Mouse (Mus musculus) heart, postnatal 0 days (tissue): ENCODE measurements around the gene Gm37240.

ENCODE experiments used
- CTCF ChIP-seq: IDR thresholded peaks from 2 replicates; pipeline ENCODE4 v1.5.1; 2016; ENCODE audit warnings: antibody characterized with exemption, control low read depth, low read depth
- EP300 ChIP-seq: IDR thresholded peaks from 2 replicates; pipeline ENCODE4 v1.6.1; 2016; ENCODE audit warnings: antibody characterized with exemption, low read depth

DNA sequence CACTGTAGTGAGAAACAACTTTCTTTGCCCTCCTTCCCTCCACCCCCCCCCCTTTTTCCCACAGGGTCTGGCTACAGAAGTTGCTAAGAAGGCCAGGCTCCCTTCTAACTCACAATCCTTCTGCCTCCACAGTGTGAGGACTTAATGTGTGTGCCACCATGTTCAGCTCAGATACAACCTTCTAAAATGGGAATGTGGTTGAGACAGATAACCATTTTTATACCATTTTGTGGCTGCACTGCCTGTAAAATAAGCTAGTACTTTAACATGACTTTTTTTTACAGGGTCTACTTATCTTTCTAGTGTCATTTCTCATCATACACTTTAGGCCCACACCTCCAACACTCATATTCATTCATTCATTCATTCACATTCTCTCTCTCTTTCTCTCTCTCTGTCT, 1346.7 kb downstream of the Gm37240 start:
- TF ChIP-seq CTCF, result no peak
- TF ChIP-seq EP300, result no peak
